Mouse (Mus musculus) c-Kit-positive CD71-negative TER-119-negative erythroid progenitor cells, embryonic 14.5 days (primary cell): Measurements from ENCODE around the gene Itln1.
A peak's percentile ranks its signal among the peaks of the same experiment; 100 is the strongest.

Experiments used
- DNase-seq: peaks from one replicate; pipeline ENCODE4 v3.0.0-alpha.2; 2013; ENCODE audit warnings: low read depth

The Itln1 gene

GRCm38 (mm10) chr1:171535194-171535593 is at the start of gene Itln1:
TSS of gene Itln1 (minus strand) at chr1:171535294.
- no peak for DNase-seq

- no peak for DNase-seq
Observed at GRCm38 (mm10) chr1:171584584-171584983, 49.5 kb upstream of the Itln1 start.

GRCm38 (mm10) chr1:171577168-171577567 is 42.1 kb upstream of the Itln1 start:
- no peak for DNase-seq

- no peak for DNase-seq
Observed at GRCm38 (mm10) chr1:171568436-171568835, 33.3 kb upstream of the Itln1 start.

- DNase-seq = peak; percentile 91
Observed at GRCm38 (mm10) chr1:171566777-171567176, 31.7 kb upstream of the Itln1 start.

- DNase-seq = no peak
Observed at GRCm38 (mm10) chr1:171565888-171566287, 30.8 kb upstream of the Itln1 start.

GRCm38 (mm10) chr1:171564247-171564646 is 29.2 kb upstream of the Itln1 start:
- DNase-seq = peak; percentile 84

GRCm38 (mm10) chr1:171563042-171563441 is 27.9 kb upstream of the Itln1 start:
- DNase-seq = no peak

- no peak for DNase-seq
Observed at GRCm38 (mm10) chr1:171561639-171562225, 26.6 kb upstream of the Itln1 start.

- DNase-seq = no peak
Observed at GRCm38 (mm10) chr1:171561200-171561599, 26.1 kb upstream of the Itln1 start.

- DNase-seq = no peak
Observed at GRCm38 (mm10) chr1:171560262-171560661, 25.2 kb upstream of the Itln1 start.

GRCm38 (mm10) chr1:171558898-171559297 is 23.8 kb upstream of the Itln1 start, which contains the start of gene Cd244a:
TSS of gene Cd244a (plus strand) at chr1:171559193.
- DNase-seq = peak; percentile 71

GRCm38 (mm10) chr1:171558407-171558806 is 23.3 kb upstream of the Itln1 start:
- DNase-seq = no peak

GRCm38 (mm10) chr1:171556366-171556765 is 21.3 kb upstream of the Itln1 start:
- no peak for DNase-seq

GRCm38 (mm10) chr1:171553359-171554341 is 18.6 kb upstream of the Itln1 start:
- no peak for DNase-seq

- DNase-seq = no peak
Observed at GRCm38 (mm10) chr1:171552230-171552629, 17.1 kb upstream of the Itln1 start.

- DNase-seq = no peak
Observed at GRCm38 (mm10) chr1:171551326-171551725, 16.2 kb upstream of the Itln1 start.

- DNase-seq = no peak
Observed at GRCm38 (mm10) chr1:171540694-171541093, 5.6 kb upstream of the Itln1 start.

- no peak for DNase-seq
Observed at GRCm38 (mm10) chr1:171534557-171534956, 537 bp downstream of the Itln1 start.

GRCm38 (mm10) chr1:171532830-171533229 is 2.3 kb downstream of the Itln1 start:
- DNase-seq = no peak

GRCm38 (mm10) chr1:171531367-171531766 is 3.7 kb downstream of the Itln1 start:
- no peak for DNase-seq

- no peak for DNase-seq
Observed at GRCm38 (mm10) chr1:171515557-171515956, 19.5 kb downstream of the Itln1 start.

- no peak for DNase-seq
Observed at GRCm38 (mm10) chr1:171515039-171515438, 20.1 kb downstream of the Itln1 start.
